Mouse (Mus musculus) CH12.LX (cell line): Measurements from ENCODE around the gene Kif26b. TPM values are rescaled to one million over a fixed set of nuclear protein-coding genes. Genes with fewer than 3 reads are reported as not detected.

Experiments used
- DNase-seq: peaks from one replicate; pipeline ENCODE4 v3.0.0-alpha.2; 2013; ENCODE audit errors: extremely low read depth
- H3K27ac ChIP-seq: 2 replicates; pipeline ENCODE4 v1.5.1; 2012; ENCODE audit warnings: low read depth, mild to moderate bottlenecking, control low read depth, moderate library complexity; ENCODE audit not compliant: insufficient read depth
- H3K27me3 ChIP-seq: replicated peaks from 2 replicates; pipeline ENCODE3; 2012; ENCODE audit warnings: inconsistent platforms
- H3K36me3 ChIP-seq, 2 experiments: replicated peaks in 1 of 2; 2 replicates each; pipeline versions ENCODE3 to v1.6.1; 2012; ENCODE audit warnings: inconsistent platforms in 1 of 2, low read length in 1 of 2, mild to moderate bottlenecking in 1 of 2, mixed read lengths in 1 of 2, moderate library complexity in 1 of 2; ENCODE audit not compliant: control insufficient read depth in 1 of 2, insufficient read depth in 1 of 2
- H3K4me1 ChIP-seq, 2 experiments: 2 replicates each; pipeline ENCODE4 v1.6.1; 2012; ENCODE audit warnings: inconsistent platforms in 1 of 2, moderate library complexity in 1 of 2; ENCODE audit not compliant: insufficient read depth in 2 of 2, control insufficient read depth in 1 of 2
- H3K4me2 ChIP-seq: 2 replicates; pipeline ENCODE4 v1.6.1; 2012; ENCODE audit warnings: low read depth, mild to moderate bottlenecking, control low read depth; ENCODE audit not compliant: poor library complexity, insufficient read depth, severe bottlenecking
- H3K4me3 ChIP-seq, 3 experiments: fragments of 150-350 bp in 1 of 3; sonication (generic) in 1 of 3; replicated peaks in 1 of 3; 2 replicates each; pipeline versions ENCODE3 to v1.5.1; 2011 to 2012; ENCODE audit warnings: low read depth in 2 of 3, low read length in 2 of 3, mild to moderate bottlenecking in 2 of 3, moderate library complexity in 2 of 3, control low read depth in 1 of 3, improper control_type of control experiment in 1 of 3, inconsistent platforms in 1 of 3, mixed read lengths in 1 of 3; ENCODE audit not compliant: poor library complexity in 1 of 3
- H3K79me2 ChIP-seq: replicated peaks from 2 replicates; pipeline ENCODE4 v1.6.1; 2012; ENCODE audit warnings: mild to moderate bottlenecking, moderate library complexity; ENCODE audit not compliant: control insufficient read depth, poor library complexity, insufficient read depth, severe bottlenecking; ENCODE audit errors: extremely low read depth
- H3K9ac ChIP-seq: 2 replicates; pipeline ENCODE4 v1.6.1; 2012; ENCODE audit warnings: low read depth, mild to moderate bottlenecking, control low read depth, moderate library complexity; ENCODE audit not compliant: insufficient read depth
- H3K9me3 ChIP-seq: replicated peaks from 2 replicates; pipeline ENCODE3; 2012; ENCODE audit warnings: low read length, inconsistent platforms, mixed read lengths
- CHD1 ChIP-seq: IDR thresholded peaks from 2 replicates; pipeline ENCODE4 v1.6.1; 2012; ENCODE audit warnings: low read depth, low read length, improper control_type of control experiment, inconsistent platforms
- CHD2 ChIP-seq: IDR thresholded peaks from 2 replicates; pipeline ENCODE4 v1.6.1; 2011; ENCODE audit warnings: low read length, improper control_type of control experiment
- EP300 ChIP-seq: IDR thresholded peaks from 2 replicates; pipeline ENCODE4 v1.6.1; 2011; ENCODE audit warnings: low read length, improper control_type of control experiment
- ETS1 ChIP-seq: conservative IDR thresholded peaks from 2 replicates; pipeline ENCODE4 v1.6.1; 2012; ENCODE audit warnings: low read depth, mild to moderate bottlenecking, inconsistent platforms, low read length, improper control_type of control experiment, moderate library complexity
- GABPA ChIP-seq: IDR thresholded peaks from 2 replicates; pipeline ENCODE4 v1.6.1; 2012; ENCODE audit warnings: low read depth, low read length, improper control_type of control experiment, inconsistent platforms; ENCODE audit not compliant: insufficient replicate concordance
- JUN ChIP-seq: IDR thresholded peaks from 2 replicates; pipeline ENCODE4 v1.6.1; 2011; ENCODE audit warnings: low read depth, mild to moderate bottlenecking, low read length, improper control_type of control experiment, moderate library complexity; ENCODE audit not compliant: insufficient read depth
- JUND ChIP-seq: conservative IDR thresholded peaks from 2 replicates; pipeline ENCODE4 v1.6.1; 2011; ENCODE audit warnings: low read depth, low read length, improper control_type of control experiment
- KAT2A ChIP-seq: IDR thresholded peaks from 2 replicates; pipeline ENCODE4 v1.6.1; 2012; ENCODE audit warnings: low read length, improper control_type of control experiment, inconsistent platforms; ENCODE audit not compliant: insufficient replicate concordance
- MAFK ChIP-seq: IDR thresholded peaks from 2 replicates; pipeline ENCODE4 v1.6.1; 2011; ENCODE audit warnings: low read length, improper control_type of control experiment; ENCODE audit not compliant: insufficient replicate concordance
- MAX ChIP-seq: IDR thresholded peaks from 2 replicates; pipeline ENCODE4 v1.6.1; 2011; ENCODE audit warnings: low read length, improper control_type of control experiment
- MAZ ChIP-seq: IDR thresholded peaks from 2 replicates; pipeline ENCODE4 v1.6.1; 2012; ENCODE audit warnings: low read depth, mild to moderate bottlenecking, inconsistent platforms, low read length, improper control_type of control experiment, moderate library complexity
- MEF2A ChIP-seq: IDR thresholded peaks from 2 replicates; pipeline ENCODE4 v1.6.1; 2014; ENCODE audit warnings: low read depth, mild to moderate bottlenecking, inconsistent platforms, low read length, improper control_type of control experiment, borderline replicate concordance
- MXI1 ChIP-seq: IDR thresholded peaks from 2 replicates; pipeline ENCODE4 v1.6.1; 2011; ENCODE audit warnings: mild to moderate bottlenecking, low read depth, low read length, improper control_type of control experiment
- MYC ChIP-seq: IDR thresholded peaks from 2 replicates; pipeline ENCODE4 v1.6.1; 2011; ENCODE audit warnings: low read depth, mild to moderate bottlenecking, improper control_type of control experiment, low read length
- NELFE ChIP-seq: IDR thresholded peaks from 2 replicates; pipeline ENCODE4 v1.6.1; 2011; ENCODE audit warnings: low read depth, low read length, improper control_type of control experiment
- NRF1 ChIP-seq: IDR thresholded peaks from 2 replicates; pipeline ENCODE4 v1.6.1; 2014; ENCODE audit warnings: low read depth, mild to moderate bottlenecking, inconsistent platforms, low read length, improper control_type of control experiment, moderate library complexity
- PAX5 ChIP-seq: IDR thresholded peaks from 2 replicates; pipeline ENCODE4 v1.6.1; 2012; ENCODE audit warnings: low read length, inconsistent platforms, mixed read lengths
- POLR2A ChIP-seq: IDR thresholded peaks from 2 replicates; pipeline ENCODE4 v1.6.1; 2011; ENCODE audit warnings: low read depth, mild to moderate bottlenecking, improper control_type of control experiment, low read length
- POLR2AphosphoS2 ChIP-seq: IDR thresholded peaks from 2 replicates; pipeline ENCODE4 v1.6.1; 2011; ENCODE audit warnings: low read depth, low read length, improper control_type of control experiment
- RAD21 ChIP-seq: IDR thresholded peaks from 2 replicates; pipeline ENCODE4 v1.6.1; 2011; ENCODE audit warnings: low read depth, mild to moderate bottlenecking, low read length, improper control_type of control experiment, moderate library complexity
- TBP ChIP-seq: conservative IDR thresholded peaks from 2 replicates; pipeline ENCODE4 v1.6.1; 2011; ENCODE audit warnings: low read depth, low read length, improper control_type of control experiment
- UBTF ChIP-seq: IDR thresholded peaks from 2 replicates; pipeline ENCODE4 v1.6.1; 2012; ENCODE audit warnings: low read depth, mild to moderate bottlenecking, inconsistent platforms, low read length, improper control_type of control experiment, moderate library complexity
- ZC3H11A ChIP-seq: IDR thresholded peaks from 2 replicates; pipeline ENCODE4 v1.6.1; 2012; ENCODE audit warnings: low read depth, mild to moderate bottlenecking, inconsistent platforms, low read length, improper control_type of control experiment
- ZNF384 ChIP-seq: IDR thresholded peaks from 2 replicates; pipeline ENCODE4 v1.6.1; 2012; ENCODE audit warnings: low read depth, low read length, improper control_type of control experiment, inconsistent platforms
- dilution Hi-C: fragments of 300-500 bp; cut with MboI; formaldehyde crosslinking; loops from 2 replicates; pipeline ENCODE4 v1.14.3; 2020; ENCODE audit warnings: low sequenced_read_pairs; ENCODE audit not compliant: extremely low pct_unique_long_range_greater_than_20kb, extremely low pct_ligation_motif_present
- in situ Hi-C: fragments of 300-500 bp; cut with MboI; formaldehyde crosslinking; loops from 3 replicates; pipeline ENCODE4 v1.14.3; 2019; ENCODE audit warnings: low sequenced_read_pairs, low pct_ligation_motif_present, low pct_unique_long_range_greater_than_20kb, mixed read lengths
- polyA plus RNA-seq: library from polyadenylated mRNA; unstranded; fragments of >175 nt; gene quantifications from 2 replicates; pipeline ENCODE4 v1.2.1, GENCODE M21; 2012; ENCODE audit warnings: low read depth; ENCODE audit not compliant: insufficient read length
- total RNA-seq, 2 experiments: library from RNA; depleted of rRNA; stranded (reverse); fragments of 300-350 nt in 1 of 2; fragments of >200 nt in 1 of 2; gene quantifications; 2 replicates each; pipeline ENCODE4 v1.2.3; 2012 to 2014

The Kif26b gene
- total and polyA plus RNA-seq, 3 experiments = 0.09 TPM; not detected in 2

DNA sequence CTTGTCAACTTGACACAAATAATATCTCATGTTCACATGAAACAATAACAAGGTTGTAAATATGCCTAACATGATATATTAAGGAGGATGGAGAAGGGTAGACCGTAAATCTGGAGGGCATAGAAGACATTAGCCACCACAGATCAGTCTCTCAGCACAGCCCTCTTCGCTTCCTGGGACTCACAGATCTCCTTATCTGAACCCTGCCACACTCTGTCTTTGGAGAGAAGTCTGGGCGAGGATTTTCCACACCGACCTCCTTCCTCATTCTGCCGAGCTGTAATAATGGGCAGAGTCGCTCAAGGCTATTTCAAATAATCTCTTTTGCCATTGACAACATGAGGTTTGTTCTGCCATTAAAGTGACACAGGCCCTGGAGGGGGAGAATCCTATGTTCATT is 315.9 kb downstream of the Kif26b start:
- TF ChIP-seq CHD1 = no peak
- no peak for TF ChIP-seq MAX
- TF ChIP-seq NELFE = no peak
- TF ChIP-seq RAD21 = no peak
- no peak for TF ChIP-seq MAFK
- TF ChIP-seq MXI1 = no peak
- TF ChIP-seq GABPA = no peak
- TF ChIP-seq ETS1 = no peak
- TF ChIP-seq NRF1 = no peak
- no peak for TF ChIP-seq EP300
- TF ChIP-seq TBP = no peak
- no peak for TF ChIP-seq JUND
- no peak for TF ChIP-seq POLR2AphosphoS2
- TF ChIP-seq MAZ = no peak
- TF ChIP-seq ZNF384 = no peak
- no peak for TF ChIP-seq CHD2
- no peak for TF ChIP-seq PAX5
- TF ChIP-seq, all 38 proteins: peak for 0
- H3K36me3 ChIP-seq = no peaks in the 10 kb centered on the region
- H3K27me3 ChIP-seq = no peaks in the 10 kb centered on the region
- dilution Hi-C loops (no loop called here), in situ Hi-C loops (no loop called here)
- no peak overlapping the region for H3K27ac ChIP-seq
- no peaks in the 10 kb centered on the region for H3K4me1 ChIP-seq
- DNase-seq = no peak
- H3K9ac ChIP-seq = no peak overlapping the region
- no peaks in the 10 kb centered on the region for H3K79me2 ChIP-seq
- H3K9me3 ChIP-seq = no peaks in the 10 kb centered on the region
- no peak overlapping the region for H3K4me2 ChIP-seq
- H3K4me3 ChIP-seq = no peak overlapping the region

DNA sequence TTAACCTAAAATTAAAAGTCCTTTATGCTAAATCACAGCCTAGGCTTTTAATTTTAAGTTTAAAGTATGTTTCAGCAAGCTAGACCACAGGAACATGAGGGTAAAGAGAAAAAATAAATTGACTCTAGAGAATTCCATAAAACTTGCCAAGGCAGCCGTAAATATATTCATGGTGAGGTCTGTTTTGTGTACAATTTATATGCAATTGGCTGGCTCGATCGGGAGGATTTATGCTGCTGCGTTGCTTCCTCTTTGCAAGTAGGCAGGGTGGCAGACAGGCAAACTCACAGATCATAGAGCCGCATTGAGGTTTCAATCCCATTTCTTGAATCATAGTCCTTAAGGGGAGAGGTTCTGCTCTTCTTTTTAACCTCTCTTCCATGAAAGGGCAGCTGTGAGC is 318.6 kb downstream of the Kif26b start:
- Histone ChIP-seq H3K27ac (no peak overlapping the region), H3K79me2 (no peaks in the 10 kb centered on the region), H3K4me1 (peaks cover 0 to 6% of the 10 kb centered on the region in 2 experiments; a peak in 2 of 4 replicates), H3K36me3 (no peaks in the 10 kb centered on the region), H3K4me2 (no peak overlapping the region), H3K27me3 (no peaks in the 10 kb centered on the region), H3K9ac (no peak overlapping the region), H3K4me3 (no peak overlapping the region), H3K9me3 (no peaks in the 10 kb centered on the region)
- in situ Hi-C loops (no loop called here), dilution Hi-C loops (no loop called here)
- TF ChIP-seq UBTF = no peak
- no peak for TF ChIP-seq ZNF384
- no peak for TF ChIP-seq KAT2A
- no peak for TF ChIP-seq ZC3H11A
- no peak for TF ChIP-seq MYC
- TF ChIP-seq MEF2A = no peak
- TF ChIP-seq POLR2A = no peak
- TF ChIP-seq JUN = no peak
- no peak for TF ChIP-seq TBP
- no peak for DNase-seq
